Mouse (Mus musculus): ENCODE data around the gene Vps35l.

DNA sequence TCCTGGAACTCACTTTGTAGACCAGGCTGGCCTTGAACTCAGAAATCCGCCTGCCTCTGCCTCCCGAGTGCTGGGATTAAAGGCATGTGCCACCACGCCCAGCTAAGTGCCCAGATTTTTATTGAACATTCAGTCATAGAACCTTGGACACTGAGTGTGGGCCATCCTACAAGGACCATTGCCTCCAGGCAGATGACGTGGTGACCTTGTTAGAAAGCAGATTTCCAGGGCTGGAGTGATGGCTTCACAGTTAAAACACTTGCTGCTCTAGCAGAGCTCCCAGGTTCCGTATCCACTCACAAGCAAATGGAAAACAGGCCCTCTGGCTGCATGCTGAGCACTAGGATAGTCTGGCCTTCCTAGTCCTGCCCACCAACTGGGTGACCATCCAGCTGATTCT is 4.7 kb downstream of the Vps35l start:
- no peak for TF ChIP-seq GATA1 (IDR thresholded peaks at IDR 0.05; ENCODE audit: low read length)
- no peak for TF ChIP-seq TAL1 (IDR thresholded peaks at IDR 0.05; ENCODE audit: low read length)

Measured in erythroblast, embryonic 14.5 days (primary cell).